Mouse (Mus musculus) cerebellum, adult 2 months (tissue): ENCODE measurements at regions not wholly inside any gene's neighbourhood (a gene's known extent, or its start where the extent isn't known, plus 50 kb on each side); places are given as distances from the start of the nearest gene placed in this dataset.

Source experiments
- CTCF ChIP-seq: fragments of 200-500 bp; IDR thresholded peaks from 2 replicates; pipeline ENCODE4 v1.5.1; 2011; ENCODE audit warnings: low read depth, mild to moderate bottlenecking, control low read depth, low read length, moderate library complexity, borderline replicate concordance; ENCODE audit not compliant: insufficient read depth
- POLR2A ChIP-seq: fragments of 200-500 bp; IDR thresholded peaks from 2 replicates; pipeline ENCODE4 v1.6.1; 2011; ENCODE audit warnings: low read length, control low read depth, borderline replicate concordance; ENCODE audit not compliant: insufficient read depth

DNA sequence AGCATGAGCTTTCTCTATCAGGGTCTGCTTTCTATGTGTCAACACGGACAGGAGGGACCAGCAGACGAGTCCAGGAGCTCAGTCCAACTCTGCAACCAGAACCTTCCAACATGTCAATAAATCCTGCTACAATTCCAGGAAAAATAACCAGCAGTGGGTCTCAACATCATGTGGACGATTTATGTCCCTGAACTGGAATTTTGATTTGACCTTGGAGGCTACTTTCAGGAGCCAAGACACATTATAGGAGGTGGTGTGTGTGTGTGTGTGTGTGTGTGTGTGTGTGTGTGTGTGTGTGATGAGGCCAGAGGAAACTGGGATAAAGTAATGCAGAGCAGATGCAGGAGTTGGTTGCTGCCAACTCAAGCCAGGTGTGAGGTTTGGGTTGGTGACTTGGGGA, 107.8 kb downstream of the Edn3 start:
- TF ChIP-seq POLR2A (no peak), CTCF (no peak)
